Comparison of ENCODE assay signal across 7 mouse cellular contexts in the genomic region with DNA sequence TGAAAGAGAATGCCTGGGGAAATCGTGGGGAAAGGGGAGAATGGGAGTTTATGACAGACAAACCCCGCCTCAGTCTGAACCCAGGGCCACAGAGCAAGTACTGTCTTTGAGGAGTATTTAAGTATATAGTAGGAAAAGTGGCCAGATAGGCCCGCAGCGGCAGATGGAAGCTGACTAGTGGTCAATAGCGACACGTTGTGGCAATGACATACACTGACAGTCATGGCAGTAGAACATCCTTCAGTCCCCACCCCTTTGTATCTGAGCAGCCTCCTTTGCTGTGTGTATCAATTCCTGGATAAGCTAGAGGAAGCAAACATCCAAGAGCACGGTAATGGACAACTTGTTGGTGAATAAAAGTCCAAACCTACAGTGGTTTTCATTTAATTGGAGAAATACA. TPM values are rescaled to one million over a fixed set of nuclear protein-coding genes. Genes with fewer than 3 reads are reported as not detected.
DNase-seq lines count a peak whose midpoint lies in the region; ATAC-seq and TF ChIP-seq lines count a peak whose summit lies in the region.

No protein-coding gene starts in this region.

- no peak overlapping the region for H3K4me2 ChIP-seq in forebrain, embryonic 14.5 days (ENCODE audit: low read length)

- H3K9ac ChIP-seq in forebrain, embryonic 14.5 days (ENCODE audit: low read length): no peak overlapping the region

- peak; percentile 65 for ATAC-seq in forebrain, embryonic 14.5 days

- TF ChIP-seq POLR2A in spleen, adult 2 months (IDR thresholded peaks at IDR 0.05; ENCODE audit: low read depth, low read length): no peak
- no peak for TF ChIP-seq POLR2A in kidney, adult 2 months (IDR thresholded peaks at IDR 0.05; ENCODE audit: low read depth, low read length)

- no peaks in the 10 kb centered on the region for H3K4me1 ChIP-seq in spleen, adult 2 months (ENCODE audit: control insufficient read depth, insufficient read depth, insufficient read length)
- H3K4me1 ChIP-seq in forebrain, embryonic 14.5 days (ENCODE audit: control insufficient read depth, insufficient read depth, low read length): no peaks in the 10 kb centered on the region
- no peaks in the 10 kb centered on the region for H3K4me1 ChIP-seq in kidney, adult 2 months (ENCODE audit: control insufficient read depth, insufficient read depth, low read length)

- H3K9me3 ChIP-seq in forebrain, embryonic 14.5 days (replicated peaks; ENCODE audit: control insufficient read depth, low read length): no peaks in the 10 kb centered on the region

- H3K27ac ChIP-seq in spleen, adult 2 months (ENCODE audit: insufficient read depth, low read length): no peak overlapping the region
- H3K27ac ChIP-seq in forebrain, embryonic 14.5 days (ENCODE audit: low read depth, low read length): no peak overlapping the region
- no peak overlapping the region for H3K27ac ChIP-seq in kidney, adult 2 months (ENCODE audit: insufficient read depth, low read depth, low read length)

- peak in 1 of 2 experiments; percentile 9 for DNase-seq in spleen, adult 2 months (ENCODE audit: low read depth in 1 of 2, low spot score in 2 of 2)
- DNase-seq in spleen, adult 12 weeks (ENCODE audit: low spot score): no peak
- peak; percentile 17 for DNase-seq in adrenal gland, adult 8-10 months
- DNase-seq in forebrain, embryonic 14.5 days (ENCODE audit: low spot score): peak; percentile 61
- peak; percentile 28 for DNase-seq in kidney, adult 2 months
- peak; percentile 29 for DNase-seq in lung, postnatal 14 days
- DNase-seq in right cerebral cortex, postnatal 36 days (ENCODE audit: low spot score in 2 of 2): peak; percentile 5

- H3K27me3 ChIP-seq in spleen, adult 2 months (ENCODE audit: control insufficient read depth, insufficient read depth, low read length): no peaks in the 10 kb centered on the region
- H3K27me3 ChIP-seq in forebrain, embryonic 14.5 days (replicated peaks; ENCODE audit: control insufficient read depth, insufficient read depth, low read length): no peaks in the 10 kb centered on the region
- no peaks in the 10 kb centered on the region for H3K27me3 ChIP-seq in kidney, adult 2 months (replicated peaks; ENCODE audit: control insufficient read depth, insufficient read depth, low read length)

- peak; percentile 30; the same call in 1 of the 2 replicates for TF ChIP-seq CTCF in spleen, adult 2 months (IDR thresholded peaks at IDR 0.05; ENCODE audit: extremely low read depth, insufficient read depth, insufficient read length, insufficient replicate concordance)
- peak; percentile 72 for TF ChIP-seq CTCF in kidney, adult 2 months (conservative IDR thresholded peaks at IDR 0.05; ENCODE audit: insufficient read depth, insufficient read length, low read depth, low read length)

- H3K4me3 ChIP-seq in spleen, adult 2 months (ENCODE audit: extremely low read depth, insufficient read depth, insufficient read length): no peak overlapping the region
- no peak overlapping the region for H3K4me3 ChIP-seq in forebrain, embryonic 14.5 days (ENCODE audit: low read depth, low read length)
- no peak overlapping the region for H3K4me3 ChIP-seq in kidney, adult 2 months (ENCODE audit: insufficient read depth, low read depth, low read length)

- no peaks in the 10 kb centered on the region for H3K36me3 ChIP-seq in spleen, adult 2 months (ENCODE audit: control insufficient read depth, insufficient read depth, low read length)
- no peaks in the 10 kb centered on the region for H3K36me3 ChIP-seq in forebrain, embryonic 14.5 days (ENCODE audit: control insufficient read depth, insufficient read depth, low read length)
- no peaks in the 10 kb centered on the region for H3K36me3 ChIP-seq in kidney, adult 2 months (ENCODE audit: control insufficient read depth, insufficient read depth, low read length)

- 16% methylated on average over 7 of the region's 7 CpGs for WGBS in spleen, adult 2 months
- 15% methylated on average over 7 of the region's 7 CpGs for WGBS in forebrain, embryonic 14.5 days
- 3% methylated on average over 7 of the region's 7 CpGs for whole genome bisulfite sequencing in kidney, adult 2 months

RNA-seq across cellular contexts. Expression of a gene that starts 20.5 kb away (rescaled TPM):
- 2.7 and 3.0 TPM in 2 replicates for polyA plus RNA-seq in spleen, adult 2 months (2012; rRNA removed)
- total RNA-seq in adrenal gland, adult 8-10 months (2022): 10 to 100 TPM; 50.4 to 58.4 (median 54.8) TPM
- 39.2 and 49.1 TPM in 2 replicates for polyA plus RNA-seq in forebrain, embryonic 14.5 days (2014; fragmentation: Nextera tagmentation; extraction: Ambion mirVana)
- polyA plus RNA-seq in kidney, adult 2 months (2012; rRNA removed): 8.3 and 9.6 TPM in 2 replicates
